In the genomic region with DNA sequence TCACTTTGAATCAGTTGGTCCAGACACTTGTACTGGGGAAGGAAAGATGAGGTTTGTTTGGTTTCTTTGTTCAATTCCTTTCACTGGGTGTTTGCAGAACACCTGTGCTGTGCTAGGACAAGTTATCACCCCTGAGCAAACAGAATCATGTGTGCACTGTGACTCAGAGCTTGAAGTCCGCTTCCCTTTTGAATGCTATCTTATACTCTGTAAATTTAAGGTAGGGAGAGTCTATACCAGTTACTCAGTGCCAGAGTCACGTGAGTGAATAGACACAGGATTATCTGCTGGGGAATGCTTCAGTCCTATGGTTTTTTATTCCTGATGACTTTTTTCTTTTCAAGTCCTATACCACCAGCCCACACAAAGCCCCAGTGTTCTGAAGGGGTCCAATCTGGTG, we compare ENCODE assay signal across 25 mouse cellular contexts. TPM values are rescaled to one million over a fixed set of nuclear protein-coding genes. Genes with fewer than 3 reads are reported as not detected.
DNase-seq lines count a peak whose midpoint lies in the region; ATAC-seq and TF ChIP-seq lines count a peak whose summit lies in the region.
"Had no signal": no experiment of that assay in that cellular context is flagged by ENCODE, and none has a peak within 500 bp of the region (broad histone marks: within the 10 kb centered on the region; RNA-seq: fewer than 3 reads in every experiment).

No protein-coding gene starts in this region.

- DNase-seq in embryonic facial prominence, embryonic 14.5 days (ENCODE audit: low spot score), result no peak
- no peak for DNase-seq in embryonic facial prominence, embryonic 10.5 days (ENCODE audit: low spot score)
- DNase-seq in urinary bladder, postnatal 36 days (ENCODE audit: low spot score in 2 of 2), result peak; percentile 6 to 21
- DNase-seq in urinary bladder, adult 2 months (ENCODE audit: low spot score), result no peak
- DNase-seq in testis, postnatal 10 days (ENCODE audit: low spot score), result no peak
- no peak for DNase-seq in left cerebral cortex, adult 8-10 months (ENCODE audit: low spot score in 2 of 2)
- DNase-seq: cerebellum, adult 9-11 months; gastrocnemius, adult 2 months; kidney, postnatal 4 days; layer of hippocampus, postnatal 36 days; left cerebral cortex, postnatal 4 days; right cerebral cortex, postnatal 25 days; thymus, adult 18-20 months had no signal

- peaks cover 57% of the 10 kb centered on the region for H3K79me2 ChIP-seq in myocyte (ENCODE audit: control insufficient read depth, insufficient read depth)

- TF ChIP-seq POLR2A in myocyte (IDR thresholded peaks at IDR 0.05; ENCODE audit: insufficient read length, low read depth), result no peak

- H3K9me3 ChIP-seq in embryonic facial prominence, embryonic 14.5 days (ENCODE audit: control insufficient read depth, low read length), result no peaks in the 10 kb centered on the region
- no peaks in the 10 kb centered on the region for H3K9me3 ChIP-seq in embryonic facial prominence, embryonic 10.5 days
- H3K9me3 ChIP-seq: forebrain, embryonic 15.5 days; heart, embryonic 13.5 days; midbrain, embryonic 10.5 days; neural tube, embryonic 13.5 days had no signal

- peak; percentile 18; the same call in 1 of the 2 replicates for ATAC-seq in embryonic facial prominence, embryonic 14.5 days (ENCODE audit: low read depth)
- ATAC-seq in megakaryocyte progenitor cell, adult 5-6 weeks (replicated peaks; ENCODE audit: poor library complexity), result no peak
- ATAC-seq: forebrain, embryonic 15.5 days; hindbrain, postnatal 0 days had no signal

- H3K27me3 ChIP-seq in embryonic facial prominence, embryonic 14.5 days (replicated peaks; ENCODE audit: control insufficient read depth, insufficient read depth, low read length), result no peaks in the 10 kb centered on the region
- no peaks in the 10 kb centered on the region for H3K27me3 ChIP-seq in embryonic facial prominence, embryonic 10.5 days (replicated peaks; ENCODE audit: low read depth, poor library complexity, severe bottlenecking)
- no peaks in the 10 kb centered on the region for H3K27me3 ChIP-seq in myocyte (ENCODE audit: control insufficient read depth, insufficient read depth, insufficient read length)
- H3K27me3 ChIP-seq: forebrain, embryonic 15.5 days; heart, embryonic 13.5 days; neural tube, embryonic 13.5 days had no signal

- no peaks in the 10 kb centered on the region for H3K4me1 ChIP-seq in embryonic facial prominence, embryonic 14.5 days (ENCODE audit: control insufficient read depth, insufficient read depth, low read length)
- H3K4me1 ChIP-seq in embryonic facial prominence, embryonic 10.5 days, result no peaks in the 10 kb centered on the region
- H3K4me1 ChIP-seq: forebrain, embryonic 15.5 days; heart, embryonic 13.5 days; midbrain, embryonic 10.5 days; neural tube, embryonic 13.5 days had no signal

- H3ac ChIP-seq in myocyte (ENCODE audit: control insufficient read depth, insufficient read length), result no peak overlapping the region

- H3K9ac ChIP-seq in embryonic facial prominence, embryonic 14.5 days (ENCODE audit: low read depth, low read length), result no peak overlapping the region
- H3K9ac ChIP-seq: forebrain, embryonic 15.5 days; heart, embryonic 13.5 days; neural tube, embryonic 13.5 days had no signal

- no peak overlapping the region for H3K4me3 ChIP-seq in embryonic facial prominence, embryonic 14.5 days (ENCODE audit: low read depth, low read length)
- H3K4me3 ChIP-seq in embryonic facial prominence, embryonic 10.5 days, result no peak overlapping the region
- H3K4me3 ChIP-seq in myocyte, result no peak overlapping the region
- H3K4me3 ChIP-seq: erythroblast, embryonic 14.5 days; forebrain, embryonic 15.5 days; gastrocnemius, adult 2 months; heart, embryonic 13.5 days; midbrain, embryonic 10.5 days; neural tube, embryonic 13.5 days had no signal

- H3K36me3 ChIP-seq in embryonic facial prominence, embryonic 14.5 days (ENCODE audit: control insufficient read depth, insufficient read depth, low read length), result no peaks in the 10 kb centered on the region
- H3K36me3 ChIP-seq in embryonic facial prominence, embryonic 10.5 days (replicated peaks), result no peaks in the 10 kb centered on the region
- peaks cover 6% of the 10 kb centered on the region for H3K36me3 ChIP-seq in myocyte (ENCODE audit: control insufficient read depth, insufficient read depth)
- H3K36me3 ChIP-seq: forebrain, embryonic 15.5 days; heart, embryonic 13.5 days; midbrain, embryonic 10.5 days; neural tube, embryonic 13.5 days had no signal

- H3K27ac ChIP-seq in embryonic facial prominence, embryonic 14.5 days (replicated peaks; ENCODE audit: low read depth, low read length), result no peak overlapping the region
- H3K27ac ChIP-seq in embryonic facial prominence, embryonic 10.5 days (replicated peaks), result no peak overlapping the region
- H3K27ac ChIP-seq: forebrain, embryonic 15.5 days; gastrocnemius, adult 2 months; heart, embryonic 13.5 days; hindbrain, postnatal 0 days; midbrain, embryonic 10.5 days; neural tube, embryonic 13.5 days had no signal

- H3K4me2 ChIP-seq in embryonic facial prominence, embryonic 14.5 days (ENCODE audit: low read depth, low read length), result no peak overlapping the region
- H3K4me2 ChIP-seq in myocyte (ENCODE audit: low read depth), result peak overlapping the region; percentile 71
- H3K4me2 ChIP-seq: forebrain, embryonic 15.5 days; heart, embryonic 13.5 days; neural tube, embryonic 13.5 days had no signal

- WGBS in embryonic facial prominence, embryonic 14.5 days, result 84% methylated on average over 2 of the region's 2 CpGs
- 82% methylated on average over 2 of the region's 2 CpGs for WGBS in embryonic facial prominence, embryonic 10.5 days

TF ChIP-seq in myocyte, 11 proteins besides CTCF, POLR2A, EP300 and RAD21:
- TF ChIP-seq MAX (IDR thresholded peaks at IDR 0.05; ENCODE audit: low read depth) (no peak), SRF (IDR thresholded peaks at IDR 0.05; ENCODE audit: control insufficient read depth, insufficient read length, low read depth) (no peak), TCF12 (IDR thresholded peaks at IDR 0.05; ENCODE audit: insufficient read depth, poor library complexity, severe bottlenecking) (no peak), REST (IDR thresholded peaks at IDR 0.05; ENCODE audit: insufficient read depth, insufficient read length) (no peak), USF1 (IDR thresholded peaks at IDR 0.05; ENCODE audit: low read depth) (peak; percentile 79), E2F4 (IDR thresholded peaks at IDR 0.05; ENCODE audit: insufficient read depth) (no peak), MYOD1 (IDR thresholded peaks at IDR 0.05; ENCODE audit: control insufficient read depth in 1 of 3, insufficient read length in 2 of 3, low read depth in 2 of 3) (peak in 1 of 3 experiments; percentile 18)

RNA-seq across cellular contexts. Expression of gene Lurap1l, which starts 39.3 kb away (rescaled TPM):
- 14.6 and 14.8 TPM in 2 replicates for polyA plus RNA-seq in embryonic facial prominence, embryonic 14.5 days (2014; fragmentation: Nextera tagmentation; extraction: Ambion mirVana)
- polyA plus RNA-seq in embryonic facial prominence, embryonic 10.5 days (2016; fragmentation: Nextera tagmentation; extraction: Ambion mirVana), result 1.7 and 2.1 TPM in 2 replicates
- 29.9 and 31.4 TPM in 2 replicates for polyA plus RNA-seq in urinary bladder, adult 2 months (2012; rRNA removed)
- 15.9 TPM for polyA plus RNA-seq in myocyte (2012; fragmentation: generic; extraction: Trizol)
- total RNA-seq in megakaryocyte progenitor cell, adult 5-6 weeks (2015), result not detected in 2 replicates
- not detected in 2 replicates for total RNA-seq in megakaryocyte progenitor cell, adult 5-6 weeks (2017)
- 1 to 10 TPM; 8.2 to 9.2 (median 8.4) TPM for total RNA-seq in left cerebral cortex, adult 8-10 months (2022)
- total RNA-seq: granulocyte monocyte progenitor cell, adult 5-6 weeks; hematopoietic stem cell, adult 5-6 weeks; MEL; monocyte, adult 5-6 weeks had no signal

Comparison
In these comparisons a context has a peak if more than half of its experiments do, and no peak if none do; other contexts are left out.
1. DNase-seq: peak in urinary bladder, postnatal 36 days (2 of 2); none in embryonic facial prominence, embryonic 14.5 days (single experiment), embryonic facial prominence, embryonic 10.5 days (single experiment), urinary bladder, adult 2 months (single experiment), testis, postnatal 10 days (single experiment) and left cerebral cortex, adult 8-10 months (0 of 2).